In genomic region chr1:59178401-59178800, GRCm38 (mm10) we compare ENCODE assay signal across 19 mouse cellular contexts.
"Had no signal": no experiment of that assay in that cellular context is flagged by ENCODE, and none has a peak within 500 bp of the region (broad histone marks: within the 10 kb centered on the region; RNA-seq: fewer than 3 reads in every experiment).

No protein-coding gene starts in this region.

- H3K9ac ChIP-seq: liver, embryonic 14.5 days; lung, embryonic 14.5 days; midbrain, embryonic 12.5 days; neural tube, embryonic 13.5 days; neural tube, embryonic 15.5 days; stomach, embryonic 15.5 days had no signal

- DNase-seq: lung, adult 18-20 months; lung, embryonic 14.5 days; lung, postnatal 10 days; lung, postnatal 4 days; midbrain, embryonic 14.5 days; retina, postnatal 1 day; right cerebral cortex, postnatal 25 days; right cerebral cortex, postnatal 4 days; thymus, adult 2 months; thymus, postnatal 25 days; thymus, postnatal 4 days had no signal

- H3K4me2 ChIP-seq: lung, embryonic 14.5 days; midbrain, embryonic 12.5 days; neural tube, embryonic 13.5 days; neural tube, embryonic 15.5 days; stomach, embryonic 15.5 days had no signal

- H3K27me3 ChIP-seq: midbrain, embryonic 12.5 days; neural tube, embryonic 13.5 days; neural tube, embryonic 15.5 days; stomach, embryonic 15.5 days had no signal

- H3K4me3 ChIP-seq: midbrain, embryonic 10.5 days; midbrain, embryonic 12.5 days; myocyte; neural tube, embryonic 13.5 days; neural tube, embryonic 15.5 days; stomach, embryonic 15.5 days had no signal

- H3K9me3 ChIP-seq: midbrain, embryonic 10.5 days; midbrain, embryonic 12.5 days; neural tube, embryonic 13.5 days; neural tube, embryonic 15.5 days; stomach, embryonic 15.5 days had no signal

- H3K4me1 ChIP-seq: midbrain, embryonic 10.5 days; midbrain, embryonic 12.5 days; neural tube, embryonic 13.5 days; neural tube, embryonic 15.5 days; stomach, embryonic 15.5 days had no signal

- H3K27ac ChIP-seq: liver, embryonic 14.5 days; midbrain, embryonic 10.5 days; midbrain, embryonic 12.5 days; neural tube, embryonic 13.5 days; neural tube, embryonic 15.5 days; stomach, embryonic 15.5 days; stomach, postnatal 0 days had no signal
